Mouse (Mus musculus) ES-E14 (cell line): ENCODE data around the gene Arhgef10l.

Experiments
- HCFC1 ChIP-seq: IDR thresholded peaks from 2 replicates; pipeline ENCODE4 v1.6.1; 2012; ENCODE audit warnings: low read length, inconsistent platforms, borderline replicate concordance; ENCODE audit not compliant: insufficient read depth
- MAFK ChIP-seq: IDR thresholded peaks from 2 replicates; pipeline ENCODE4 v1.6.1; 2014; ENCODE audit warnings: mild to moderate bottlenecking, low read depth, low read length, inconsistent platforms; ENCODE audit not compliant: insufficient read depth
- ZNF384 ChIP-seq: IDR thresholded peaks from 2 replicates; pipeline ENCODE4 v1.6.1; 2012; ENCODE audit warnings: low read depth, low read length, inconsistent platforms

GRCm38 (mm10) chr4:140700269-140701018 is 34.6 kb upstream of the Arhgef10l start, which contains the start of gene Rcc2:
- TF ChIP-seq ZNF384 (no peak), MAFK (no peak), HCFC1 (no peak)
